Mouse (Mus musculus): Measurements from ENCODE around the gene 4930558C23Rik.
"Not testable (repeated sequence)": the region's sequence is repeated elsewhere in the genome, so short reads cannot be mapped to it uniquely, and the experiment has no call there.

DNA sequence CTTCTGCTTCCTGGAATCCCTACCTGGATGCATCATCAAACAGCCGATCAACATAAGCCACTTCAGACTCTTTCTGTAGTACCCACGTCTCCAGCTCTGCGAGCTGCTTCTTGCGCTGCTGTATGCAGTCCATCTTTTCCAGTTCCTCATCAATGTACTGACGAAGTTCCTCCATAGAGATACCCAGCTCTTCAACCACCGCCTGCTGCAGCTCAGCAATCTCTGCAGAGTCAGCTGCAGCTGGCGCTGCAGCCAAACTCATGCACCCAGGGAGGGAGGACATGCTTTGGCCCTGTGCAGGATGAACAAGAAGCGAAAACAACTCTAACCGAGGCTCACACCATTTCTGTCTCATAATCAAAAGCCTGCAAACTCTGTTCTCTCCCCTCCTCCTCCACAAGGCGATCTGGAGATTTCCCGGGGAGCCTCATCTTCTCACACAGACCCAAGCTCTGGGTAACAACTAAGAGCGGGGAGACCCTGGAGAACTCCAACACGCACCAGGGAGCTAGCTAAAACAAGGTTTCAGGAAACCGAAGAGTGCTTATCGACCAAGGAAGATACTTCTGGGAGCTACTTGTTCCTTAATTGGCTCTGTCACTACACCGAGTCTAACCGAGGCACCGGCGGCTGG is 46.6 kb downstream of the 4930558C23Rik start:
- TF ChIP-seq ZNF384 (IDR thresholded peaks at IDR 0.05; ENCODE audit: low read depth, low read length); ZC3H11A (IDR thresholded peaks at IDR 0.05; ENCODE audit: borderline replicate concordance, low read depth, low read length): not testable (repeated sequence)
